Mouse (Mus musculus) kidney, embryonic 15.5 days (tissue): ENCODE data around the gene Myt1l. TPM values are rescaled to one million over a fixed set of nuclear protein-coding genes. Genes with fewer than 3 reads are reported as not detected.

Experiments used
- ATAC-seq: fragments of 200-750 bp; cut with Nextera tagmentation; replicated peaks from 2 replicates; pipeline ENCODE4 v1.8.0; 2017; ENCODE audit warnings: moderate TSS enrichment; ENCODE audit not compliant: low FRiP score
- H3K27ac ChIP-seq: fragments of 300-500 bp; sonication (generic); 2 replicates; pipeline ENCODE4 v1.5.1; 2015; ENCODE audit warnings: mild to moderate bottlenecking, inconsistent platforms
- H3K27me3 ChIP-seq: fragments of 300-500 bp; sonication (generic); 2 replicates; pipeline ENCODE4 v1.6.1; 2015; ENCODE audit warnings: inconsistent platforms
- H3K36me3 ChIP-seq: fragments of 300-500 bp; sonication (generic); 2 replicates; pipeline ENCODE4 v1.6.1; 2015; ENCODE audit warnings: inconsistent platforms
- H3K4me1 ChIP-seq: fragments of 300-500 bp; sonication (generic); 2 replicates; pipeline ENCODE4 v1.6.1; 2015; ENCODE audit warnings: inconsistent platforms
- H3K4me2 ChIP-seq: fragments of 300-500 bp; sonication (generic); 2 replicates; pipeline ENCODE4 v1.6.1; 2015; ENCODE audit warnings: moderate library complexity, mild to moderate bottlenecking, inconsistent platforms
- H3K4me3 ChIP-seq: fragments of 300-500 bp; sonication (generic); replicated peaks from 2 replicates; pipeline ENCODE4 v1.5.1; 2015; ENCODE audit warnings: mild to moderate bottlenecking, inconsistent platforms
- H3K9ac ChIP-seq: fragments of 300-500 bp; sonication (generic); 2 replicates; pipeline ENCODE4 v1.6.1; 2015; ENCODE audit warnings: mild to moderate bottlenecking, inconsistent platforms
- H3K9me3 ChIP-seq: fragments of 300-500 bp; sonication (generic); replicated peaks from 2 replicates; pipeline ENCODE4 v1.6.1; 2016; ENCODE audit warnings: inconsistent platforms
- WGBS: fragments of 180-500 bp; shearing (Covaris S2); methylation state at CpG from one replicate; pipeline ENCODE4 v1.1.7; 2015; ENCODE audit warnings: mixed read lengths; 5-methylcytosine and 5-hydroxymethylcytosine counted together
- polyA plus RNA-seq: library from polyadenylated mRNA; unstranded; fragments of >200 nt; fragmentation: Nextera tagmentation; extraction: Ambion mirVana; gene quantifications from 2 replicates; pipeline ENCODE4 v1.2.1, GENCODE M21; 2015

The Myt1l gene
- 0.21 and 0.60 TPM in 2 replicates for polyA plus RNA-seq

DNA sequence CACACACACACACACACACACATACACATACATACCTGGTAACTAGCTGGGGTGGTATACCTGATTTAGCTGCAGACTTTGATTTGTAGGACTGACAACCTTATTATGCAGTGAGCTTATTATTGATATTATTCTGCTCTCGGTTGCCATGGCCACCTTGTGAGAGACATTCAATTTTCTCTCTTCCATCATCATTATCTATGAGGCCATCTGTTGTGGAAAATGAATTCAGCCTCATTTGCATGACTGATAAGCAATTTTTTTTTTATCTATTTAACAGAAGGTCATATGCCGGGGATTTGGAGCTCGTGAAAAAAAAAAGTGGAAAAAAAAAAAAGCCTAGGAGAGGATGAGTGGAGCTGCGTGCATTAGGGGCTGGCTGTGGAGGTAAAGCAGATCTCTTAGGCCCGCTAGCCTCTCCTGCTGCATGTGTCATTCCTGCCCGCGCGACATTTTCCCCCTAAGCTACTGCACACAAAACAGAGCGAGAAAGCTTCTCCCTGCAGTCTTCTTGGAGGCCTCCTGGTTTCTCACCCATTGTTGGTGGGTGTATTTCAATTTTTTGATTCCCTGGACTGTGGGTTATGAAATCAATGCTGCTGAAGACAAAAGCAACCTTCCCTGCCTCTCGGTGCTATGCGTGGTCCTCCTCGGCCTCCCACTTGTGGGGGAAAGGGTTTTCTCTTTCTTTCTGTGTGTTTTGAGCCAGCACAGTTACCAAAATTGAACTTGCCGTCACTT lies at the start of gene Myt1l:
TSS of gene Myt1l (plus strand) at position 354 of the 741 bp plus-strand sequence.
- Histone ChIP-seq H3K27me3 (peaks cover 59% of the 10 kb centered on the region), H3K4me3 (peak within 1 kb of the TSS; percentile 17; the same call in 1 of the 2 replicates), H3K9me3 (no peaks in the 10 kb centered on the region), H3K27ac (no peak within 1 kb of the TSS), H3K4me1 (0 out of 2 replicates have a peak, but pooled peaks cover 5% of the 10 kb centered on the region), H3K36me3 (no peaks in the 10 kb centered on the region), H3K9ac (no peak within 1 kb of the TSS), H3K4me2 (peak within 1 kb of the TSS; percentile 32; the same call in 1 of the 2 replicates)
- no peak for ATAC-seq
- 39% methylated on average over 13 of the region's 13 CpGs for WGBS

DNA sequence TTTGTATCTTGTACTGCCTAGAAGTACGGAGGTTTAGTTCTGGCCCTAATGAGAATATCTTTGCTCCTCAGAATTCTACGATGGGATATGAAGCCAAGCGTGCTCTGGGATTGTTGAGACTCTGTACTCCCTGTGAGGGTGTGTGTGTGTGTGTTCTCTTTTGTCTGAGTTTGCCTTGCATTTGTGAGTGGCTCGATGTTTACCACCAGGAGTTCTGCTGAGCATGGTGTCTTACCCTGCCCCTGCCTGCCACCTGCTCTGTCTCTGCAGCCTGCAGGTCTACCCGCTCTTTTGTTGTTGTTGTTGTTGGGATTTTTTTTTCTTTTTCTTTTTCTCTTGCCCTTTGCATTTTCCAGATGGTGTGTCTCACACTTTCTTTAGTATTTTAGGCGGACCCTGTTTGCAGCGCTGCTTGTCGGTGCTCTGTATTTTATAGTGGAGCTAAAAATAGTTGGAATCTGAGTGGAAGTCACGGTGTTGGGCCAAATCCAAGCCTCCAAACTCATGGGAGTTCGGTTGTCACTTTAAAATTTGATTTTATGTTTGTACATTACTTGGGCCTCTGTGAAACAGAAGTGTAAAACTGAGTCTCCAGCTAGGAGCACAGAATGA lies 41.7 kb upstream of the Myt1l start:
- WGBS: 72% methylated on average over 10 of the region's 10 CpGs
- Histone ChIP-seq H3K9ac (no peak overlapping the region), H3K27me3 (no peaks in the 10 kb centered on the region), H3K9me3 (no peaks in the 10 kb centered on the region), H3K4me2 (no peak overlapping the region), H3K4me1 (no peaks in the 10 kb centered on the region), H3K27ac (no peak overlapping the region), H3K4me3 (no peak overlapping the region), H3K36me3 (no peaks in the 10 kb centered on the region)
- ATAC-seq: no peak

DNA sequence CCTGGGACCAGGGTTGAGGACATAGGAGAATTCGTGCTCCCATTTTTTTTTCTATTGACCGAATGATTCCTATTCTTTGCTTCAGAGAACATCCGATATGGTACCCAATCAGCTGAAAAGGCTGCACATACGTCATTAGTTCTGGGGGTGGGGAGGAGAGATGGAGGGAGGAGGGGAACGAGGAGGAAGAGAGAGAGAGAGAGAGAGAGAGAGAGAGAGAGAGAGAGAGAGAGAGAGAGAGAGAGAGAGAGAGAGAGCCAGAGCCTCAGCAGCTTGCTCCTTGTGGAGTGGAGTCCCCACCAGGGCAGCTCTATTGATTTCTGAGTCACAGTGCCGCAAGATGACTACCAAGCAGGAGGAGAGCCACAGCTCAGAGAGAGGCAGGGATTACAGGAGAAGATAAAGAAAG lies 1.9 kb upstream of the Myt1l start:
- no peak for ATAC-seq

DNA sequence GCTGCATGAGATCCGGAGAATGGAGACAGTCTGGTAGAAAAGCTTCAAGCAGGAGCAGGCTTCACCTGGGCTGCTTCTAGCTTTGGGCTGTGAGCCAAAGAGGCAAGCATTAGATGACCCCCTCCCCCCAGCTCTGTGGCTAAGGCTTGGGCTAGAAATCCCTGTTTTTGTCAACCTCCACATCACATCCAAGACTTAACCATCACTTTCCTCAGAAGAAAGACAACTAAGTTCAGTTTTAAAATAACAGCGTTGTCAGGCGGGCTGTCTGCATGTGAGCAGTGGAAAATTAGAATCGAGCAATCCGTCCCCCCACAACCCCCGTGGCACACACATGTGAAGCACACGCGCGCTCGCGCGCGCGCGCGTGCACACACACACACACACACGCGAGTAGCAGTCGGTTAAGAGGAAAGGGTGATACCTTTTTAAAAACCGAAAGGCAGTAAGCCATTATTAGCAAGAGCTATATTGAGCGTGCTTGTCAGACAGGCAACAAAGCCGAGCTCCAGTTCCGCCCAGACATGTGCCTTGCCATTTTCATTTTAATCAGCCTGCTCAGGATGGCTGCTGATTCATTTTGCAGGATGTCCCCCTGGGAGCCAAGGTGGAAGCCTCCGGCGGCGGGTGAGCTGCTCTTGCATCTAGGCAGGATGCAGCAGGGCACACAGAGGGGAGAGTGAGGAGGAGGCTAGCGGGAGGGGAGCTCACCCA lies 979 bp upstream of the Myt1l start:
- WGBS: 1% methylated on average over 27 of the region's 27 CpGs
- no peak overlapping the region for H3K9ac ChIP-seq
- H3K4me3 ChIP-seq: peak overlapping the region; percentile 17; the same call in 1 of the 2 replicates
- peaks cover 49% of the 10 kb centered on the region for H3K27me3 ChIP-seq
- no peaks in the 10 kb centered on the region for H3K36me3 ChIP-seq
- 0 out of 2 replicates have a peak, but pooled peaks cover 5% of the 10 kb centered on the region for H3K4me1 ChIP-seq
- peak overlapping the region; percentile 32; the same call in 1 of the 2 replicates for H3K4me2 ChIP-seq
- H3K27ac ChIP-seq: no peak overlapping the region
- ATAC-seq: no peak
- H3K9me3 ChIP-seq: no peaks in the 10 kb centered on the region

More for the DNA sequence above, 1.9 kb upstream of the Myt1l start:
- H3K4me3 ChIP-seq: no peak overlapping the region
- H3K27me3 ChIP-seq: peaks cover 45% of the 10 kb centered on the region
- no peaks in the 10 kb centered on the region for H3K36me3 ChIP-seq
- 11% methylated on average over 5 of the region's 6 CpGs for WGBS
- no peak overlapping the region for H3K4me2 ChIP-seq
- H3K9ac ChIP-seq: no peak overlapping the region
- H3K4me1 ChIP-seq: 0 out of 2 replicates have a peak, but pooled peaks cover 5% of the 10 kb centered on the region
- no peaks in the 10 kb centered on the region for H3K9me3 ChIP-seq
- no peak overlapping the region for H3K27ac ChIP-seq

DNA sequence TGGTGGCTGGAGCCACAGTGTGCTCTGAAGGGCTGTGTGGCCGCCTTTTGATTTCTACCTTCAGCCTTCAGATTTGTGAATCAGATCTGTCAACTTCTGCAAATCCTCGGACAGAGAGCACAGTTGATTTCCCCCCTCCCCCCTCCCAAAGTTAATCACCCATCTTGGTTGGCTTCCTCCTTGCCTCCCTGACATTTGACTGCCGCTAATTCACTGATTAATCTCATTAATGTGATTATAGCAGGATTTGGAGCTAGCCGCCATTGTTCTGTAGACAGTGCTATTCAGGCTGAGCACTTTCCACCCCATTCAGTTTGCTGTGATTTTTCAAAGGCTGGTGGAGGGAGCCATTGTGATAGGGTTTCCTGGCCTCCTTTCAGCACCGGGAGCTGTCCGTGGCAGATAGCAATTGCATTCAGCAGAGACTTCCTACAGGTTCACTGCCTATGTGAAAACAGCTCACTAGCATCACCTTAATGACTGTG lies 2.1 kb downstream of the Myt1l start:
- H3K27ac ChIP-seq: no peak overlapping the region
- no peak overlapping the region for H3K4me3 ChIP-seq
- peaks cover 74% of the 10 kb centered on the region for H3K27me3 ChIP-seq
- H3K4me1 ChIP-seq: peaks cover 5% of the 10 kb centered on the region; the same call in 1 of the 2 replicates
- no peak overlapping the region for H3K9ac ChIP-seq
- WGBS: 14% methylated on average over 6 of the region's 6 CpGs
- H3K36me3 ChIP-seq: no peaks in the 10 kb centered on the region
- H3K4me2 ChIP-seq: no peak overlapping the region
- ATAC-seq: no peak; the same call in 1 of the 2 replicates
- H3K9me3 ChIP-seq: no peaks in the 10 kb centered on the region

DNA sequence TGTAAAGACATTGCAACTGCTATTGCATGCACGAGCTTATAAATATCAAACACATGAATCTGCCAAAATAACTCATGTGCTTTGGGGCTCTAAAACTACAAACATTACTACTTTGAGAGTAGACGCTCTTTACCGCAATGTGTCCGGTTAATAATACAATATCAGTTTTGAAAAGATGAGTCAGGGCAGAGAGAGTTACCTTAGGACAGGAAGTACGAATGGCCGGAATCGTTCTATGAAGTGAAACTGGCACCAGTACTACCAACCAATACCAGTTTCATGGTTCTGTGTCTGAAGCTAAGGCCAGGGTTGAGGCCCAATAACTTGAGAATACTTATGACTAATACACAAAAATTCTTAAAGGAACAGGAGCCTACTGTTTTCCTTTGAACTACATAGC lies 2.6 kb downstream of the Myt1l start:
- H3K27ac ChIP-seq: no peak overlapping the region
- 86% methylated on average over 7 of the region's 7 CpGs for WGBS
- ATAC-seq: no peak
- no peak overlapping the region for H3K4me2 ChIP-seq
- no peaks in the 10 kb centered on the region for H3K9me3 ChIP-seq
- no peak overlapping the region for H3K4me3 ChIP-seq
- H3K4me1 ChIP-seq: peaks cover 5% of the 10 kb centered on the region; the same call in 1 of the 2 replicates
- peaks cover 76% of the 10 kb centered on the region for H3K27me3 ChIP-seq
- H3K36me3 ChIP-seq: no peaks in the 10 kb centered on the region
- no peak overlapping the region for H3K9ac ChIP-seq

DNA sequence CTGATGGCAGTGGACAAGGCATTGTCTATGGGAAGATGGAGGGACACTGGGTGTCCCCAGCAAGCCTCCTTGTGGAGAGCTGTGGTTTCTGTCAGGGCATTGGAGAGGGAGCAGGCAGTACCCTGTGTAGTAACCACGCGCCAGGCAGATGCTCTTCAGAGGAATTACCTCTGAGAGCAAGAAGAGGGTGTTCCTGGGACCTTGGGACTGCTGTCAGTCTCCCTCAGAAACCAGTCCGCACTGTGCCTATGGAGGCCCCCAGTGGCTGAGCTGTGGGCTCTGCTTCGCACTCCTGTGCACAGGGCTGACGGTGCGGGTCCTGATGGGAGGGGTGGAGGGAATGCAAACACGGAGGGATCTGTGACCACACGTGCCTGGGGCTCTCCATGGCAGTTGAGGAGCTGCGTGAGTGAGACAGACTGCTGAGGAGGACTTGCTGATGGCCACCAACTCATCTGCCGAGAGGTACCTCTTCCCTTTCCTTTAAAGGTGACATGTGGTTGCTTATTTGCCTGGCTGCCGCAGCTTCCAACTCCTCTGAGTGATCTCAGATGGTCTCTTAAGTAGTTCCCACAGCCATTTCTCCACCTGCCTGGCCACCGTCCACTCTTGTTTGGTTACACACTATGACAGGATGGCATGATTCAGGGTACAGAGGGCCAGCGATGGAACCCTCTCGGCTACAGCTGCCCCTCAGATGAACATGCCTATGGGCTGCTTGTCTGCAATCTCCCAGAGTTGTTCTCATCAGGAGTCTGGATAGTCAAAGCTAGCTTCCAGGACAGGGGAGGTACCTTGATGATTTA lies 5.1 kb downstream of the Myt1l start:
- Histone ChIP-seq H3K27ac (no peak overlapping the region), H3K36me3 (no peaks in the 10 kb centered on the region), H3K4me1 (no peaks in the 10 kb centered on the region; the same call in 1 of the 2 replicates), H3K27me3 (peaks cover 81% of the 10 kb centered on the region), H3K9ac (no peak overlapping the region), H3K9me3 (no peaks in the 10 kb centered on the region), H3K4me2 (no peak overlapping the region), H3K4me3 (no peak overlapping the region)
- no peak for ATAC-seq
- WGBS: 32% methylated on average over 14 of the region's 14 CpGs

DNA sequence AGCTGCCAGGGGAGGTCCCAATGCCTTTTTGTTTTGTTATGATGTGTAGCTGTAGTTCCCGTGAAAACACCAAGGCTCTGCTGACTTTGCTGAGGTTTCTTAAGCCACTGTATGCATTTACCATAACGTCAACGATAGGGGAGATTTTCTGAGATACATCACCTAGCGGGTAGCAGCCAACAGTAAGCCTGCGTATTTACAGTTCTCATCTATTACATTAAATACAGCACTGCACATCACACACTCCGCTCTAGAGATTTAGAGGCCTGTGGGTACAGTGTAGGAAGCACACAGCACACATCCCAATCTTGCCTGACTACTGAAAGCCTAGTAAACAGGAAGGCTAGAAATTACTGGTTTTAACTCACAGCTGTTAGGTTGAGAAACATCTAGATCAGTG lies 6.1 kb downstream of the Myt1l start:
- Histone ChIP-seq H3K36me3 (no peaks in the 10 kb centered on the region), H3K4me1 (no peaks in the 10 kb centered on the region; the same call in 1 of the 2 replicates), H3K9me3 (no peaks in the 10 kb centered on the region), H3K9ac (no peak overlapping the region), H3K27me3 (peaks cover 77% of the 10 kb centered on the region), H3K4me2 (peak overlapping the region; percentile 30; the same call in 1 of the 2 replicates), H3K27ac (no peak overlapping the region), H3K4me3 (peak overlapping the region; percentile 14; the same call in 1 of the 2 replicates)
- WGBS: 5% methylated on average over 6 of the region's 6 CpGs
- ATAC-seq: no peak

DNA sequence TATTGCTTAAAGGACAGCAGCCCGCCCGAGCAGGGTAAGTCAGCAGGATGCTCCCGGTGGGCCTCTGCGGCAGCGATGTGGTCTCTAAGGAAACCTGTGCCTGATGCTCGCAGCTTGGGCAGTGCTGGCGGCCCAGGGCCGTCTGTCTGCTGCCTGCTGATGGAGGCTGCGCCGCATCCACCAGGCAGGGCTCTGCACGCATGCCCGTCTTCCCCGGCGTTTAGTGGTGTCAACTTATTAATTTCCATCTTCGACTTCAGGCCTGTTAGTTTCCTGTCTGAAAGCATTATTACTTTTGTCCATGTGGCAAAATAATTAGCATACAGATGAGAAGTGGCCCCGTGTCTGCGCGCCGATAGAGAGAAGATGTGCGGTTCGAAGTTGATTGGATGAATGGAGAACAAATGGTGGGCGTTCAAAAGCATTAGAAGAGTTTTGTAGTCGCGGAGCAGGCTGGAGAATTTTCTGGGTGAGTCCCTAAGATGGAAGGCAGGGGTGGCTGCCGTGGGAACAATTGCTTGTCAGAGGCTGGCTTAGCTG lies 6.6 kb downstream of the Myt1l start:
- H3K9ac ChIP-seq: no peak overlapping the region
- peaks cover 77% of the 10 kb centered on the region for H3K27me3 ChIP-seq
- peak overlapping the region; percentile 14; the same call in 1 of the 2 replicates for H3K4me3 ChIP-seq
- peak overlapping the region; percentile 30 for H3K4me2 ChIP-seq
- no peak for ATAC-seq
- H3K27ac ChIP-seq: no peak overlapping the region
- WGBS: under 1% methylated on average over 25 of the region's 25 CpGs
- no peaks in the 10 kb centered on the region; the same call in 1 of the 2 replicates for H3K4me1 ChIP-seq
- no peaks in the 10 kb centered on the region for H3K9me3 ChIP-seq
- H3K36me3 ChIP-seq: no peaks in the 10 kb centered on the region

DNA sequence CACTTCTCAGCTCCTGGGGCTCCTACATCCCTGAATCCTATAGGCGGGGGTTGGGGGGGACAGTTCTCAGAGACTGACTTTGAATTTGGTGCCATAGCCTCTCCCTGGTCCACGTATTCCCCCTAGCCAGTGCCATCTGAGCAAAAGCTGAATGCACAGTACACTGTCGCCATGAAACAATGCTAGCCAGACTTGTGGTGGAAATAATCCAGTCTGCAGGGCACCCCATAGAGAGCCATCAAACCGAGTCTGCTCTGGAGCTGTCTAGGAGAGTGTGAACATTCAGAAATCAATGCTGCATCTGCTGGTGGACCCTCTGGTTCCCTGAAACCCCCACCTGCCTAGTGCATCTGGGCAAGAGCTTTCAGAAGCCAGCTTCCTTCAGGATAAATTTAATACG lies 9.7 kb downstream of the Myt1l start:
- Histone ChIP-seq H3K9ac (no peak overlapping the region), H3K9me3 (no peaks in the 10 kb centered on the region), H3K4me2 (no peak overlapping the region), H3K27ac (no peak overlapping the region), H3K4me1 (no peaks in the 10 kb centered on the region; the same call in 1 of the 2 replicates), H3K36me3 (no peaks in the 10 kb centered on the region), H3K4me3 (no peak overlapping the region), H3K27me3 (peaks cover 63% of the 10 kb centered on the region)
- no peak for ATAC-seq
- 64% methylated on average over 5 of the region's 5 CpGs for WGBS

DNA sequence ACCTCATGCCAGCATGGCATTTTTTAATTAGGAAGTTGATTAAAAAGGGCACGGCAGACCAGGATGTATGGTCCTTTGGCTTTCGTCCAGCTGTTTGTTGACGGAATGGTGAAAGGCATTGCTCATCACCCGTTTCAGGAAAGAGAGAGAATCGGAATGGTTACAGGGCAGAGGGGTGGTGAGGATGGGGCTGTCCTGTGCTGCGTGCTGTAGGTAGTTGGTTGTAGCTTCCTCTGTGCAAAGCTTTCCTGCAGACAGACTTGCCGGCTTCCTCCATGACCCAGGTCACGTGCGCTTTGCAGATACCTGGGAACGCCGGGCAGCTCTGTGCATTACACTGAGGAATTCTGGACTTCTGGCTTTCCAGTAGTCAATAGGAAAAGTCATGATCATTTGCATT lies 10.3 kb downstream of the Myt1l start:
- H3K36me3 ChIP-seq: no peaks in the 10 kb centered on the region
- 76% methylated on average over 11 of the region's 11 CpGs for WGBS
- peaks cover 57% of the 10 kb centered on the region for H3K27me3 ChIP-seq
- ATAC-seq: no peak
- H3K27ac ChIP-seq: no peak overlapping the region
- no peak overlapping the region for H3K4me3 ChIP-seq
- no peak overlapping the region for H3K4me2 ChIP-seq
- H3K4me1 ChIP-seq: no peaks in the 10 kb centered on the region; the same call in 1 of the 2 replicates
- H3K9me3 ChIP-seq: no peaks in the 10 kb centered on the region
- no peak overlapping the region for H3K9ac ChIP-seq
